Mouse (Mus musculus): Measurements from ENCODE around the gene Slamf9. TPM values are rescaled to one million over a fixed set of nuclear protein-coding genes. Genes with fewer than 3 reads are reported as not detected.
A peak's percentile ranks its signal among the peaks of the same experiment; 100 is the strongest.

The Slamf9 gene
- polyA plus RNA-seq, 1 experiment from 2014 or later: 1.5 TPM

- H3K4me3 ChIP-seq (ENCODE audit: low read depth, low read length): no peak overlapping the region
- H3K9ac ChIP-seq (replicated peaks): no peak overlapping the region
- H3K27ac ChIP-seq (ENCODE audit: low read depth): no peak overlapping the region
- H3K36me3 ChIP-seq (replicated peaks; ENCODE audit: insufficient read depth, low read length): no peaks in the 10 kb centered on the region
- no peak overlapping the region for H3K4me2 ChIP-seq (ENCODE audit: low read depth, low read length)
- no peaks in the 10 kb centered on the region for H3K9me3 ChIP-seq (ENCODE audit: low read length)
- no peaks in the 10 kb centered on the region for H3K27me3 ChIP-seq (ENCODE audit: insufficient read depth, low read length)
- H3K4me1 ChIP-seq (ENCODE audit: insufficient read depth): no peaks in the 10 kb centered on the region
- TF ChIP-seq EP300 (IDR thresholded peaks at IDR 0.05; ENCODE audit: low read depth): no peak
- TF ChIP-seq CTCF (IDR thresholded peaks at IDR 0.05; ENCODE audit: low read depth): no peak
- WGBS (ENCODE audit: insufficient replicate concordance): 79% methylated on average over 9 of the region's 9 CpGs
- DNase-seq: no peak
- no peak for ATAC-seq
Observed at GRCm38 (mm10) chr1:172441935-172442445, 33.2 kb upstream of the Slamf9 start.

- Histone ChIP-seq H3K9ac (replicated peaks) (no peak overlapping the region), H3K4me2 (ENCODE audit: low read depth, low read length) (no peak overlapping the region), H3K4me3 (ENCODE audit: low read depth, low read length) (no peak overlapping the region), H3K4me1 (ENCODE audit: insufficient read depth) (no peaks in the 10 kb centered on the region), H3K27ac (ENCODE audit: low read depth) (no peak overlapping the region), H3K27me3 (ENCODE audit: insufficient read depth, low read length) (no peaks in the 10 kb centered on the region), H3K9me3 (ENCODE audit: low read length) (no peaks in the 10 kb centered on the region), H3K36me3 (replicated peaks; ENCODE audit: insufficient read depth, low read length) (no peaks in the 10 kb centered on the region)
- ATAC-seq (no peak), DNase-seq (no peak)
- TF ChIP-seq EP300 (IDR thresholded peaks at IDR 0.05; ENCODE audit: low read depth) (no peak), CTCF (IDR thresholded peaks at IDR 0.05; ENCODE audit: low read depth) (0 out of 2 replicates have a peak, but pooled peaks have one; percentile 16)
- WGBS (ENCODE audit: insufficient replicate concordance): 29% methylated on average over 2 of the region's 2 CpGs
Observed at GRCm38 (mm10) chr1:172450226-172450625, 24.9 kb upstream of the Slamf9 start.

- ATAC-seq: no peak
- no peaks in the 10 kb centered on the region for H3K36me3 ChIP-seq (replicated peaks; ENCODE audit: insufficient read depth, low read length)
- H3K4me3 ChIP-seq (ENCODE audit: low read depth, low read length): no peak overlapping the region
- H3K4me1 ChIP-seq (ENCODE audit: insufficient read depth): no peaks in the 10 kb centered on the region
- no peaks in the 10 kb centered on the region for H3K27me3 ChIP-seq (ENCODE audit: insufficient read depth, low read length)
- TF ChIP-seq CTCF (IDR thresholded peaks at IDR 0.05; ENCODE audit: low read depth): no peak
- TF ChIP-seq EP300 (IDR thresholded peaks at IDR 0.05; ENCODE audit: low read depth): no peak
- H3K9me3 ChIP-seq (ENCODE audit: low read length): no peaks in the 10 kb centered on the region
- no peak for DNase-seq
- WGBS (ENCODE audit: insufficient replicate concordance): 28% methylated on average over 17 of the region's 17 CpGs
- no peak overlapping the region for H3K27ac ChIP-seq (ENCODE audit: low read depth)
- peak overlapping the region; percentile 26; the same call in 1 of the 2 replicates for H3K4me2 ChIP-seq (ENCODE audit: low read depth, low read length)
- H3K9ac ChIP-seq (replicated peaks): no peak overlapping the region
Observed at GRCm38 (mm10) chr1:172450848-172451470, 24.2 kb upstream of the Slamf9 start.

DNA sequence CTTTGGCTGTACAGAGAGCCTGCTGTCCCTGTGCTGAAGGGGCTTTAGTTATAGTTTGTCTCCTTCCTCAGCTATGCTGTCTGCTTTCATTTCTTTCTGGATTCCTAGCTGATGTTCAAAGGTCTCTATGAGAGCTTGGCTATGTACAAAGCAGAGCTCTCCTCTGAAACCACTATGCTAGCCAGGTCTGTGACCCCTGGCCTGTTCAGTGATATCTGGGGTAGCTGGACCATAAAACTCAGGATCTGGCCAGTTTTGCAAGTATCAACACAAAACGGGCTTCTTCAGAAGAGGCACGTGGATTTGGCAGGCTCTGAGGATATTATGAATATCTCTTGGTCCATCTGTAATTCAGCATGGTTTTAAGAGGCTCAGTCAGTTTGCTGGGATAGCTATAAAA is 22.2 kb upstream of the Slamf9 start:
- ATAC-seq: no peak
- no peak for TF ChIP-seq CTCF (IDR thresholded peaks at IDR 0.05; ENCODE audit: low read depth)
- TF ChIP-seq EP300 (IDR thresholded peaks at IDR 0.05; ENCODE audit: low read depth): no peak
- Histone ChIP-seq H3K4me1 (ENCODE audit: insufficient read depth) (no peaks in the 10 kb centered on the region), H3K27me3 (ENCODE audit: insufficient read depth, low read length) (no peaks in the 10 kb centered on the region), H3K9ac (replicated peaks) (no peak overlapping the region), H3K27ac (ENCODE audit: low read depth) (no peak overlapping the region), H3K4me3 (ENCODE audit: low read depth, low read length) (no peak overlapping the region), H3K4me2 (ENCODE audit: low read depth, low read length) (no peak overlapping the region), H3K36me3 (replicated peaks; ENCODE audit: insufficient read depth, low read length) (no peaks in the 10 kb centered on the region), H3K9me3 (ENCODE audit: low read length) (no peaks in the 10 kb centered on the region)
- no peak for DNase-seq
- WGBS (ENCODE audit: insufficient replicate concordance): 66% methylated on average over 2 of the region's 2 CpGs

- 78% methylated on average over 2 of the region's 2 CpGs for WGBS (ENCODE audit: insufficient replicate concordance)
- Histone ChIP-seq H3K9me3 (ENCODE audit: low read length) (no peaks in the 10 kb centered on the region), H3K9ac (replicated peaks) (no peak overlapping the region), H3K27me3 (ENCODE audit: insufficient read depth, low read length) (no peaks in the 10 kb centered on the region), H3K27ac (ENCODE audit: low read depth) (no peak overlapping the region), H3K4me2 (ENCODE audit: low read depth, low read length) (no peak overlapping the region), H3K4me3 (ENCODE audit: low read depth, low read length) (no peak overlapping the region), H3K36me3 (replicated peaks; ENCODE audit: insufficient read depth, low read length) (no peaks in the 10 kb centered on the region), H3K4me1 (ENCODE audit: insufficient read depth) (no peaks in the 10 kb centered on the region)
- ATAC-seq: no peak
- TF ChIP-seq CTCF (IDR thresholded peaks at IDR 0.05; ENCODE audit: low read depth): no peak
- no peak for TF ChIP-seq EP300 (IDR thresholded peaks at IDR 0.05; ENCODE audit: low read depth)
- no peak for DNase-seq
Observed at GRCm38 (mm10) chr1:172453810-172454209, 21.3 kb upstream of the Slamf9 start.

GRCm38 (mm10) chr1:172455416-172455815 is 19.7 kb upstream of the Slamf9 start:
- DNase-seq (no peak), ATAC-seq (no peak)
- H3K4me3 ChIP-seq (ENCODE audit: low read depth, low read length): no peak overlapping the region
- H3K9ac ChIP-seq (replicated peaks): no peak overlapping the region
- no peaks in the 10 kb centered on the region for H3K36me3 ChIP-seq (replicated peaks; ENCODE audit: insufficient read depth, low read length)
- H3K27ac ChIP-seq (ENCODE audit: low read depth): peak overlapping the region; percentile 44; the same call in 1 of the 2 replicates
- 17% methylated on average over 4 of the region's 4 CpGs for WGBS (ENCODE audit: insufficient replicate concordance)
- TF ChIP-seq CTCF (IDR thresholded peaks at IDR 0.05; ENCODE audit: low read depth) (no peak), EP300 (IDR thresholded peaks at IDR 0.05; ENCODE audit: low read depth) (no peak)
- no peaks in the 10 kb centered on the region for H3K27me3 ChIP-seq (ENCODE audit: insufficient read depth, low read length)
- H3K4me1 ChIP-seq (ENCODE audit: insufficient read depth): no peaks in the 10 kb centered on the region
- H3K4me2 ChIP-seq (ENCODE audit: low read depth, low read length): no peak overlapping the region
- no peaks in the 10 kb centered on the region for H3K9me3 ChIP-seq (ENCODE audit: low read length)

All from liver, postnatal 0 days (tissue).